Mouse (Mus musculus): ENCODE data around the gene Parp16. TPM values are rescaled to one million over a fixed set of nuclear protein-coding genes. Genes with fewer than 3 reads are reported as not detected.
A peak's percentile ranks its signal among the peaks of the same experiment; 100 is the strongest.

Parp16 gene
- polyA plus RNA-seq (2015; fragmentation: Nextera tagmentation; extraction: Ambion mirVana), result 8.2 and 9.2 TPM in 2 replicates

DNA sequence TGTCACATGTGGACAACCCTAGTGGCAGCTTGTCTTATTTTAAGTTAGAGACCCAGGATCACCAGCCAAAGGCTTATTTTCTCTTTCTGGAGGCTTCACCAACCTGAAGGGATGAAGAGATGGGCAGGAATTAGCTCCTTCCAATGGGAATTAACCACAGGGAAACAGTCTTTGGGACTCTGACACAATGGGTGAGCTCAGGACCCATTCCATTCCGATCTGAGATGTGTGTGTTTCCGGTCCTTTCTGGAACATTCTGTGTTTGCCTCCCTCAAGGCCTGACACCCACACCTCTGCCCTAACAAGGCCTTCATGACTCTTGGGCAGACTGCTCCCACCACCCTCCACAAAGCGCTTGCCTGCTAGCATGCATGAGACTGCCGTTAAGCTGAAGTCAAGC is at the start of gene Parp16:
Gene Parp16 (plus strand): TSS at position 301 of the 400 bp plus-strand sequence.
- peak within 1 kb of the TSS; percentile 28 for H3K4me2 ChIP-seq
- ATAC-seq (ENCODE audit: low read depth), result no peak
- H3K27ac ChIP-seq, result peak within 1 kb of the TSS; percentile 96
- no peaks in the 10 kb centered on the region for H3K27me3 ChIP-seq
- no peak for DNase-seq
- WGBS (ENCODE audit: insufficient replicate concordance), result 76% methylated on average over 4 of the region's 4 CpGs
- H3K9me3 ChIP-seq (replicated peaks), result no peaks in the 10 kb centered on the region
- H3K36me3 ChIP-seq, result no peaks in the 10 kb centered on the region
- H3K9ac ChIP-seq, result peak within 1 kb of the TSS; percentile 57
- H3K4me3 ChIP-seq (replicated peaks), result no peak within 1 kb of the TSS
- peaks cover 84% of the 10 kb centered on the region for H3K4me1 ChIP-seq (replicated peaks)

DNA sequence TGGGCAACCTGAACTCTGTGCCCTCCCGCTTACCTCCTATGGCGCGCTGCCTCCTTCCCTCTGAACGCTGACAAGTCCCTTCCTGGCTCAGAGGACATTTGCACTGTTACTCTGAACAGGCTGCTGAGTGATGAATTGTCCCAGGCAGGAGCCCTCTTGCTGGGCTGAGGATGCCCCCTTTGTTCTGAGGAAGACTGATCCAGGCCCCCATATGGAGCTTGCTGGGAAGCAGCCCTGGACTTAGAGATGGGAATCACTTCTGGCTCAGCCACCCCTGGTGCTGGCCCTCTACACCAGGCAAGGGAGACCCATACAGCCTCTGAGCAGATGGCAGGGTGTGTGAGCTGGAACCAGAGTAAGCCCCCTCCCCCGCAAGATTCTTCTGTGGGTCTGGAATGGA is 49.2 kb upstream of the Parp16 start:
- H3K27ac ChIP-seq, result no peak overlapping the region
- H3K36me3 ChIP-seq, result no peaks in the 10 kb centered on the region
- 67% methylated on average over 5 of the region's 5 CpGs for WGBS (ENCODE audit: insufficient replicate concordance)
- H3K4me1 ChIP-seq (replicated peaks), result peaks cover 13% of the 10 kb centered on the region
- ATAC-seq (ENCODE audit: low read depth) (no peak), DNase-seq (no peak)
- no peak overlapping the region for H3K9ac ChIP-seq
- H3K27me3 ChIP-seq, result peaks cover 50% of the 10 kb centered on the region
- no peak overlapping the region for H3K4me2 ChIP-seq
- no peak overlapping the region for H3K4me3 ChIP-seq (replicated peaks)
- H3K9me3 ChIP-seq (replicated peaks), result no peaks in the 10 kb centered on the region

- H3K36me3 ChIP-seq, result no peaks in the 10 kb centered on the region
- ATAC-seq (ENCODE audit: low read depth), result no peak
- H3K27me3 ChIP-seq, result peaks cover 31% of the 10 kb centered on the region
- no peaks in the 10 kb centered on the region for H3K9me3 ChIP-seq (replicated peaks)
- no peak overlapping the region for H3K27ac ChIP-seq
- H3K4me3 ChIP-seq (replicated peaks), result no peak overlapping the region
- no peaks in the 10 kb centered on the region; the same call in 1 of the 2 replicates for H3K4me1 ChIP-seq (replicated peaks)
- whole genome bisulfite sequencing (ENCODE audit: insufficient replicate concordance), result 54% methylated on average over 7 of the region's 7 CpGs
- no peak overlapping the region for H3K9ac ChIP-seq
- no peak for DNase-seq
- no peak overlapping the region for H3K4me2 ChIP-seq
Observed at GRCm38 (mm10) chr9:65148507-65148906, 46.6 kb upstream of the Parp16 start.

DNA sequence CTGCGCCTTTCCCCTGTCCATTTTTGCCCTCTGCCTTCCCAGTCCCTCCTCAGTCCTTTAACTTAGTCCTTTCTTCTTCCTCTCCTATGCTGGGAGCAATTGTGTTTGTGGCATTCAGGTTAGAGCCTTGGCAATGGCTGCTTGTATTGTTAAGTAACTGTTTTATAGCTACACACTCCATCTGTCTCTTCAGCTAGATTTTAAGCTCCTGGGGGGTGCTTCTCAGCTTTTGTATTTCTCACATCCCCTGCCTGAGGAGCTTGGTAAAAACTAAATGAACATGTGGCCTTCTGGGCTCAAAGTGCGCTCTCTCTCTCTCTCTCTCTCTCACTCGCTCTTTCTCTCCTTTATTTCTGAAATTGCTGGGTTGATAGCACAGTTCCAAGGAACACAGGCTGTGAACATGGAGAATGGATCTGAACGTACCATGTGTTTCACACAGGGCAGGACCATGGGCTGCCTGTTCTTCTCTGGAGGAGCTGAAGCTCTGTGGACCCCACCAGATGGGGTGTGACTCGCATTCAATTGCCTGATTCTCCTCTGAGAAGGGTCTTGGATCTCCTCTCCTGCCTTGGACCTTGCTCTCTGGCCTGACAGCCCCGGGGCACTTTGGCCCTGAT is 42.3 kb upstream of the Parp16 start:
- Histone ChIP-seq H3K27ac (no peak overlapping the region), H3K9ac (no peak overlapping the region), H3K4me3 (replicated peaks) (no peak overlapping the region), H3K4me2 (no peak overlapping the region), H3K36me3 (no peaks in the 10 kb centered on the region), H3K9me3 (replicated peaks) (no peaks in the 10 kb centered on the region), H3K27me3 (peaks cover 39% of the 10 kb centered on the region), H3K4me1 (replicated peaks) (peaks cover 3% of the 10 kb centered on the region)
- WGBS (ENCODE audit: insufficient replicate concordance), result 60% methylated on average over 6 of the region's 6 CpGs
- 0 out of 2 replicates have a peak, but pooled peaks have one; percentile 4 for ATAC-seq (ENCODE audit: low read depth)
- no peak for DNase-seq

GRCm38 (mm10) chr9:65153331-65153711 is 41.8 kb upstream of the Parp16 start:
- Histone ChIP-seq H3K9me3 (replicated peaks) (no peaks in the 10 kb centered on the region), H3K27me3 (peaks cover 44% of the 10 kb centered on the region), H3K4me2 (no peak overlapping the region), H3K36me3 (no peaks in the 10 kb centered on the region), H3K9ac (no peak overlapping the region), H3K4me3 (replicated peaks) (no peak overlapping the region), H3K27ac (no peak overlapping the region), H3K4me1 (replicated peaks) (peaks cover 3% of the 10 kb centered on the region)
- ATAC-seq (ENCODE audit: low read depth) (0 out of 2 replicates have a peak, but pooled peaks have one; percentile 31), DNase-seq (no peak)
- WGBS (ENCODE audit: insufficient replicate concordance), result 30% methylated on average over 5 of the region's 5 CpGs

DNA sequence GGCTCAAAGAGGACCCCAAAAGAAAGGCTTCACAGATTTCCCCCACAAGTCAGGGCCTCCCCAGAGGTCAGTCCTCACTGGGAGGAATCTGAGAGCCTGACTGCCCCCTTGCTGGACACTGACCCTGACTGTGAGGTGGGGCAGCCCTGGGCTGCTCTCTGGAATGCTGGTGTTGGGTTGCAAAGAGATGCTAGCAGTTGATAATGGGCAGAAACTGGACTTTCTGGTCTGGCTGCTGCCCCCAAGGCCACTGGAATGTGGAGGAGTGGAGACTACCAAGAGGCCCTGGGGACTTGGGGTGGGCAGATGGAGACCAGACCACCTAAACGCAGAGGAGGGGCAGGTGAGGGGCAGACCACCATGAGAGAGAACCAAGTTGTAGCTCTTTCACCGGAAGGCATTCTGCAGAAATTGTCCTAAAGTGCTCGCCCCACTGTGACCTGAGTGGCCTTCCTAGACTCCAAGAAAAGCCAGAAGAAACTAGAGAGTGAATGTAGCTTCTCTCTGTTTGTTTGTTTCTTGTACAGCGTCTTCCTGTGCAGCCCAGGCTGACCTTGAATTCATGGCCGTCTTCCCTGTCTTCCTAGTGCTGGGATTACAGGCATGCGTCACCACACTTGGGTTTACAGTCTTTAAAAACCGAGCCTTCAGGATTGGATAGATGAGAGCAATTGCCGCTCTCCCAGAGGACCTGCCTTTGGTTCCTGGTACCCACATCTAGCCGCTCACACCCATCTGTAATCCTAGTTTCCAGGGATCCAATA is 40.3 kb upstream of the Parp16 start:
- WGBS (ENCODE audit: insufficient replicate concordance), result 59% methylated on average over 9 of the region's 9 CpGs
- no peak for ATAC-seq (ENCODE audit: low read depth)

DNA sequence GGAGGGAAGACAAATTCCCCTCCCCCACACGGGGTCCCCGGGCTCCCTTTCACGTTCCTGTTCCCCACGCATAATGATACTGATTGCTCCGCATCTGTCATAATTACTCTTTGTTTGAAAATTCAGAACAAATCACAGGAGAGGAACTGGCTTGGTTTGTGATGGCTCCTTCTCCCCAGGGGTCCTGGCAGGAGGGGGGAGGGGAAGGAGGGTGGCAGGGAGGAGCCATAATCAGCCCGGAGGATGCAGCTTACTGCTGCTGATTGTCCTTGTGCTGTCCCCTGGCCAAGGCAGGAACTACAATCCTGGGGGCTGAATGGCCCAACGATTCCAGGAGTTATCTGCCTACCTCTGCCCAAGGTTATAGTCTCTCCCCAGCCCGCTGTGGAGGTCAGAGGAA is 38.5 kb upstream of the Parp16 start:
- H3K4me2 ChIP-seq, result no peak overlapping the region
- ATAC-seq (ENCODE audit: low read depth), result no peak
- peaks cover 3% of the 10 kb centered on the region for H3K4me1 ChIP-seq (replicated peaks)
- H3K4me3 ChIP-seq (replicated peaks), result no peak overlapping the region
- H3K9ac ChIP-seq, result no peak overlapping the region
- no peaks in the 10 kb centered on the region for H3K36me3 ChIP-seq
- H3K27ac ChIP-seq, result no peak overlapping the region
- peaks cover 71% of the 10 kb centered on the region for H3K27me3 ChIP-seq
- DNase-seq, result no peak
- WGBS (ENCODE audit: insufficient replicate concordance), result 2% methylated on average over 8 of the region's 8 CpGs
- H3K9me3 ChIP-seq (replicated peaks), result no peaks in the 10 kb centered on the region

More for the DNA sequence above, 40.3 kb upstream of the Parp16 start:
- no peak overlapping the region for H3K9ac ChIP-seq
- H3K9me3 ChIP-seq (replicated peaks), result no peaks in the 10 kb centered on the region
- H3K4me3 ChIP-seq (replicated peaks), result no peak overlapping the region
- no peaks in the 10 kb centered on the region for H3K36me3 ChIP-seq
- no peak overlapping the region for H3K4me2 ChIP-seq
- DNase-seq, result no peak
- H3K4me1 ChIP-seq (replicated peaks), result peaks cover 3% of the 10 kb centered on the region
- peaks cover 54% of the 10 kb centered on the region for H3K27me3 ChIP-seq
- H3K27ac ChIP-seq, result no peak overlapping the region

DNA sequence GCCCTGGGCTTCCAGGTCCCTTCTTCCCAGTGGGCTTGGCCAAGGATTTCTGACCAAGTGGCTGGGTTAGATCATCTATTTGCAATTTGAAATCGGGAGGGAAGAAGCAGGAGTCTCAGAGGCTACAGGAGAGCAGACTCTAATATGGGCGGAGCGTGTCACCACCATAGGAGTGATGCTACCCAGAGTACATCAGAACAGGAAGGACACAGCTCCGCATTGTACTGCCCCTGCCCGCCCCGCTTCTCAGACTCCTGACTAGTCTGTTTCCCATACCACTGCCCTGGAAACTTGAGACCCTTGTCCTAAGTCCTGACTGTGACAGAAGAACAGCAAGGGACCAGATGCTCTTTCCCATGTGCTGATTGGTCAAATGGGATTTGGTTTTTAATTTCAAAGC is 37.5 kb upstream of the Parp16 start:
- Histone ChIP-seq H3K4me3 (replicated peaks) (no peak overlapping the region), H3K27me3 (peaks cover 82% of the 10 kb centered on the region), H3K27ac (no peak overlapping the region), H3K36me3 (no peaks in the 10 kb centered on the region), H3K9ac (no peak overlapping the region), H3K4me1 (replicated peaks) (peaks cover 3% of the 10 kb centered on the region), H3K9me3 (replicated peaks) (no peaks in the 10 kb centered on the region), H3K4me2 (no peak overlapping the region)
- DNase-seq (no peak), ATAC-seq (ENCODE audit: low read depth) (no peak)
- WGBS (ENCODE audit: insufficient replicate concordance), result 25% methylated on average over 6 of the region's 6 CpGs

- DNase-seq (no peak), ATAC-seq (ENCODE audit: low read depth) (no peak)
- Histone ChIP-seq H3K9ac (no peak overlapping the region), H3K4me2 (no peak overlapping the region), H3K4me1 (replicated peaks) (peaks cover 3% of the 10 kb centered on the region; the same call in 1 of the 2 replicates), H3K27me3 (peaks cover 95% of the 10 kb centered on the region), H3K27ac (no peak overlapping the region), H3K9me3 (replicated peaks) (no peaks in the 10 kb centered on the region), H3K36me3 (no peaks in the 10 kb centered on the region), H3K4me3 (replicated peaks) (no peak overlapping the region)
- 46% methylated on average over 4 of the region's 4 CpGs for WGBS (ENCODE audit: insufficient replicate concordance)
Observed at GRCm38 (mm10) chr9:65161188-65161587, 34.0 kb upstream of the Parp16 start.

DNA sequence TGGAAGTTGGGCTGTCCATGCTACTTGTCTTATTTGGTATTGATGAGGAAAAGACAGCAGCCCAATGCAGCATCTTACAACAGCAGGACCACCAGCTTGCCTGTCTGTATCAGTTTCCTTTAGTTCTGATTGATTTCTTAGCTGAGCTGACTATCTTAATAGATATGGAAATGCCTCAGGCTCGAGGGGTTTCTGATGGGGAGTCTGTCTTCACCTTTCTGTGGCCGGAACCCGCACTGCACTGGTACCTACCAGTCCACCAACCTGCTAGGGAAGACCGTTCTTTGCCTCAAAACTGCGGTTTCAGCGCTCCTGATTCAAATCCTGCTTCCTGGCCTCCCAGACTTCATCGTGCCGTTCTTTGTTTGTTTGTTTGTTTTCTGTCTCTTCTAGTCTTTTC is 33.3 kb upstream of the Parp16 start:
- no peak overlapping the region for H3K9ac ChIP-seq
- no peaks in the 10 kb centered on the region for H3K9me3 ChIP-seq (replicated peaks)
- peaks cover 89% of the 10 kb centered on the region for H3K27me3 ChIP-seq
- no peaks in the 10 kb centered on the region for H3K36me3 ChIP-seq
- peaks cover 3% of the 10 kb centered on the region; the same call in 1 of the 2 replicates for H3K4me1 ChIP-seq (replicated peaks)
- DNase-seq (no peak), ATAC-seq (ENCODE audit: low read depth) (no peak)
- no peak overlapping the region for H3K4me3 ChIP-seq (replicated peaks)
- 16% methylated on average over 8 of the region's 8 CpGs for WGBS (ENCODE audit: insufficient replicate concordance)
- H3K27ac ChIP-seq, result no peak overlapping the region
- H3K4me2 ChIP-seq, result no peak overlapping the region

DNA sequence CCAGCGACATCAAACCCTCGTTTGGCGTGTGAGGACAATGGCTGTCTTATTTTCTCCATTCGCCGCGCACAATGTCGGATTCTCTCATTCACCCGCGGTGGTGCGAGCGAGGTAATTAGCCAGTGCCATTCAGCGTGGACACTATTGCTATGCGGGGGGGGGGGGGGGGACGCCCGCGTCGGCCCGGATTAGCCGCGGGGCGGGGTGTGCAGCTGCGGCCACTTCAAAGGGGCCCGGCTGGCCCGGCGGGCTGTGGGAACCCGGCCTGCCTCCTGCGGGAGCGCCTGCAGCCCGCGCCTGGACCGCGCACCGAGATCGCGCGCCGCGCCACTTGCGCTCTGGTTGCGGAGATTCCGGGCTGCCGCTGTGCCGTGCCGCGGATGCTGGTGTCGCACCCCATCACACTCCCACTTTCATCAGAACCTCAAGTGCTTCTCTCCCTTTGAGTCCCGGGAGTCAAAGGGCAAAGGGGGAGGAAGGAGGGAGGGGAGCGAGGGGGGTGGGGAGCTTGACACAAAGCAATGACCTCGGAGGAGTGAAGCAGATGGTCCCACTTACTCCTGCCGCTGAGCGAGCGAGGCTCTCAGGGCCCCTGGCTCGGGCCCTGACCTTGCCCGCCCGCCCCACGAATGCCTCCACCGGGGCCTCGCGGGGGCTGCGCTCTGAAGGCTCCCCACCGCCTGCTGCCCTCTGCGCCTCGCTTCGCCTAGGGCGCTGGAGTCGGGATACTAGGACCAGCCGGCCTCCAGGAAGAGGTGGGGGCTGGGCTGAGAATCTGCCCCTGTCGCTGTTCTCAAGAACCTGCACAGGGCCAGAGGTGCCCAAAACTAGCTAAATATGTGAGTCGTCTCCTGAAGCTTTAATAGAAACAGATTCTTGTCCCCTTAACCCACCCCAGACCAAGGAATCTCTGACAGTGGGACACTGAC is 32.2 kb upstream of the Parp16 start:
- peak overlapping the region; percentile 39 for H3K4me3 ChIP-seq (replicated peaks)
- H3K27me3 ChIP-seq, result peaks cover 81% of the 10 kb centered on the region
- 2% methylated on average over 56 of the region's 69 CpGs for WGBS (ENCODE audit: insufficient replicate concordance)
- ATAC-seq (ENCODE audit: low read depth), result no peak
- H3K36me3 ChIP-seq, result no peaks in the 10 kb centered on the region
- H3K4me2 ChIP-seq, result peak overlapping the region; percentile 51
- H3K9ac ChIP-seq, result no peak overlapping the region
- peaks cover 3% of the 10 kb centered on the region; the same call in 1 of the 2 replicates for H3K4me1 ChIP-seq (replicated peaks)
- H3K9me3 ChIP-seq (replicated peaks), result no peaks in the 10 kb centered on the region
- no peak overlapping the region for H3K27ac ChIP-seq
- DNase-seq, result no peak
